Mouse (Mus musculus) stomach, embryonic 14.5 days (tissue): ENCODE measurements around the gene Sun3. TPM values are rescaled to one million over a fixed set of nuclear protein-coding genes. Genes with fewer than 3 reads are reported as not detected.

Experiments
- ATAC-seq: fragments of 200-750 bp; cut with Nextera tagmentation; 2 replicates; pipeline ENCODE4 v1.8.0; 2017; ENCODE audit warnings: low read depth, moderate TSS enrichment; ENCODE audit not compliant: insufficient number of reproducible peaks, insufficient read depth, low FRiP score
- H3K27ac ChIP-seq: fragments of 300-500 bp; sonication (generic); 2 replicates; pipeline ENCODE4 v1.5.1; 2014; ENCODE audit warnings: mild to moderate bottlenecking, low read length, moderate library complexity, mixed read lengths
- H3K27me3 ChIP-seq: fragments of 300-500 bp; sonication (generic); 2 replicates; pipeline ENCODE4 v1.6.1; 2014; ENCODE audit warnings: low read length, control low read depth, mixed read lengths; ENCODE audit not compliant: control insufficient read depth, insufficient read depth
- H3K36me3 ChIP-seq: fragments of 300-500 bp; sonication (generic); 2 replicates; pipeline ENCODE4 v1.6.1; 2014; ENCODE audit warnings: mild to moderate bottlenecking, control low read depth, low read length, moderate library complexity, mixed read lengths; ENCODE audit not compliant: control insufficient read depth, insufficient read depth
- H3K4me1 ChIP-seq: fragments of 300-500 bp; sonication (generic); 2 replicates; pipeline ENCODE4 v1.6.1; 2014; ENCODE audit warnings: low read length, control low read depth, mixed read lengths; ENCODE audit not compliant: control insufficient read depth, insufficient read depth
- H3K4me2 ChIP-seq: fragments of 300-500 bp; sonication (generic); replicated peaks from 2 replicates; pipeline ENCODE4 v1.6.1; 2014; ENCODE audit warnings: low read depth, low read length, control low read depth
- H3K4me3 ChIP-seq: fragments of 300-500 bp; sonication (generic); 2 replicates; pipeline ENCODE4 v1.5.1; 2014; ENCODE audit warnings: low read depth, low read length, control low read depth
- H3K9ac ChIP-seq: fragments of 300-500 bp; sonication (generic); replicated peaks from 2 replicates; pipeline ENCODE4 v1.6.1; 2014; ENCODE audit warnings: low read depth, mild to moderate bottlenecking, control low read depth, low read length, moderate library complexity, mixed read lengths
- H3K9me3 ChIP-seq: fragments of 300-500 bp; sonication (generic); 2 replicates; pipeline ENCODE4 v1.6.1; 2016; ENCODE audit warnings: low read depth, low read length, control low read depth; ENCODE audit not compliant: control insufficient read depth
- WGBS: fragments of 180-500 bp; shearing (Covaris S2); extraction: QIAGEN DNeasy Blood & Tissue Kit; methylation state at CpG from one replicate; pipeline ENCODE4 v1.1.7; 2014; 5-methylcytosine and 5-hydroxymethylcytosine counted together
- polyA plus RNA-seq: library from polyadenylated mRNA; unstranded; fragments of >200 nt; fragmentation: Nextera tagmentation; extraction: Ambion mirVana; gene quantifications from 2 replicates; pipeline ENCODE4 v1.2.1, GENCODE M21; 2014

The Sun3 gene
- polyA plus RNA-seq, 1 experiment from 2014 or later: 0.22 TPM

GRCm38 (mm10) chr11:9014740-9015139 lies 34.1 kb downstream of the Sun3 start:
- Histone ChIP-seq H3K4me1 (peaks cover 5% of the 10 kb centered on the region), H3K27me3 (no peaks in the 10 kb centered on the region), H3K27ac (no peak overlapping the region), H3K9ac (no peak overlapping the region), H3K4me2 (no peak overlapping the region), H3K4me3 (no peak overlapping the region), H3K9me3 (no peaks in the 10 kb centered on the region), H3K36me3 (no peaks in the 10 kb centered on the region)
- 66% methylated on average over 3 of the region's 3 CpGs for WGBS
- no peak for ATAC-seq

DNA sequence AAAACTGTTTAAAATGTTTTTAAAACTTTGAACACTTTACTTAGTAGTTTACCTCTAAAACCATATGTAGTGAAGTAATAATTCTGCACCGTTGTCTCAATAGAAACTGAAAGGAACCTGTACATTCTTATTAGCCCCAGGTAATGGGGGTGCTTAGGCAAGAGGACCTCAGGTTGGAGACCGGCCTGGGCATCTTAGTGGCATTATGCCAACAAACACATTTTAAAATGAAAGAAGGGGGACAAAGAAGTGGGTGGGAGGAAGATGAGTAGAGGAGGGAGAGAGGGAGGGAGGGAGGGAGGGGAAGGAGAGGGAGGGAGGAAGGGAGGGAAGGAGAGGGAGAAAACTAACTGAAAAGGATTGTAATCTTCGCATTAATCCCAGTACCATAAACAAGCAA lies 37.4 kb downstream of the Sun3 start:
- H3K9ac ChIP-seq: peak overlapping the region; percentile 75
- 3% methylated on average over 3 of the region's 3 CpGs for WGBS
- peak overlapping the region; percentile 84 for H3K27ac ChIP-seq
- H3K4me1 ChIP-seq: peaks cover 8% of the 10 kb centered on the region
- H3K4me2 ChIP-seq: peak overlapping the region; percentile 83
- peak overlapping the region; percentile 54 for H3K4me3 ChIP-seq
- H3K27me3 ChIP-seq: no peaks in the 10 kb centered on the region
- no peaks in the 10 kb centered on the region for H3K9me3 ChIP-seq
- H3K36me3 ChIP-seq: peaks cover 6% of the 10 kb centered on the region
- ATAC-seq: peak; percentile 31

DNA sequence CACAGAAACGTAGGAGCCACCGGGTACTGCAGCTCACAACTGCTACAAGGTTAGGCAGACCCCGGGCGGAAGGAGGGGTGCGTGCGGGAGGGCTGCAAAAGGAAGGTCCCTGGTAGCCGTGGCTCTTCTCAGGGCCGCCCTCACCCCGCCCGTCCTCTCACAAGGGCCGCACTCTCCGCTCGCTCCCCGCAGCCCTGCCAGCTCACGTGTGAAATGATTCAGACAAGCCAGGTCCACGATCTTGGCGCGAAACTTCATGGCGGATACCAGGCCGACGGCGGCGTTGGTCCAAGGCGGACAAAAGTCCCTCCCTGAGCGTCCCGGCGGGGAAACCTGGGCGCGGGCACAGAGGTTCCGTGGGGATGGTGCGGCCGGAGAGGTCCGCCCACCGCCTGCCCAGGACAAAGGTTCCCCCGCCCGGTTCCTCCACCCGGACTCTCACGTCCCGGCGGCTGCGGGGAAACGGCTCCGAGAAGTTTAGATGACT lies 37.9 kb downstream of the Sun3 start, which contains the start of gene Hus1:
TSS of gene Hus1 (minus strand) at position 339 of the 487 bp plus-strand sequence.
- no peaks in the 10 kb centered on the region for H3K27me3 ChIP-seq
- peak within 1 kb of the TSS; percentile 84 for H3K27ac ChIP-seq
- H3K4me1 ChIP-seq: peaks cover 8% of the 10 kb centered on the region
- peaks cover 6% of the 10 kb centered on the region for H3K36me3 ChIP-seq
- peak; percentile 96 for ATAC-seq
- WGBS: under 1% methylated on average over 43 of the region's 43 CpGs
- no peaks in the 10 kb centered on the region for H3K9me3 ChIP-seq
- H3K9ac ChIP-seq: peak within 1 kb of the TSS; percentile 75
- peak within 1 kb of the TSS; percentile 83 for H3K4me2 ChIP-seq
- H3K4me3 ChIP-seq: peak within 1 kb of the TSS; percentile 54

GRCm38 (mm10) chr11:9010416-9010815 lies 38.4 kb downstream of the Sun3 start:
- WGBS: 0% methylated on average over 7 of the region's 7 CpGs
- peak overlapping the region; percentile 83 for H3K4me2 ChIP-seq
- peaks cover 8% of the 10 kb centered on the region for H3K4me1 ChIP-seq
- H3K9me3 ChIP-seq: no peaks in the 10 kb centered on the region
- peak overlapping the region; percentile 84 for H3K27ac ChIP-seq
- H3K4me3 ChIP-seq: peak overlapping the region; percentile 54
- peaks cover 11% of the 10 kb centered on the region for H3K36me3 ChIP-seq
- peak overlapping the region; percentile 75 for H3K9ac ChIP-seq
- no peaks in the 10 kb centered on the region for H3K27me3 ChIP-seq
- ATAC-seq: peak; percentile 81

- no peak overlapping the region for H3K4me3 ChIP-seq
- H3K9me3 ChIP-seq: no peaks in the 10 kb centered on the region
- peaks cover 8% of the 10 kb centered on the region for H3K4me1 ChIP-seq
- H3K9ac ChIP-seq: no peak overlapping the region
- H3K27me3 ChIP-seq: no peaks in the 10 kb centered on the region
- 95% methylated on average over 5 of the region's 5 CpGs for WGBS
- no peak overlapping the region for H3K4me2 ChIP-seq
- no peak overlapping the region for H3K27ac ChIP-seq
- ATAC-seq: no peak
- peaks cover 25% of the 10 kb centered on the region for H3K36me3 ChIP-seq
Measured at GRCm38 (mm10) chr11:9008761-9009160, 40.0 kb downstream of the Sun3 start.

DNA sequence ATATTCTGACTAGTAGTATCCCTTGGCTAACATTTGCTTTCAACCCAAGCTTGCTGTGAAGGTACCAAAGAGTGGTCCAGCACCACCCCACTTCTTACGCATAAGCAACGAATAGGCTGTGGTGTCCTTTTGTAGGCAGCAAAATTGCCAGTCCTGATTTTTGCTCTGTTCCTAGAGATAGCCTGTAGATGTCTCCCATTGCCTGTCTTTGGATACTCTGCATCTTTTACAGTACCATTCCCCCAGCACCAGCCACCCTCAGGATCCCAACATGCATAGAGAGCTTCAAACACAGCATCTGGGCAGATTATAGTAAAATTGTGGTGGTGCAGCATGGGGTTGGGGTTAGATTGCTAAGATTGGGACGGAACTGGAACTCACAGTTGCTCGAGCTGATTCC lies 60.7 kb downstream of the Sun3 start:
- Histone ChIP-seq H3K36me3 (peaks cover 15% of the 10 kb centered on the region), H3K27ac (no peak overlapping the region), H3K4me3 (no peak overlapping the region), H3K4me2 (no peak overlapping the region), H3K4me1 (peaks cover 14% of the 10 kb centered on the region), H3K27me3 (no peaks in the 10 kb centered on the region), H3K9me3 (no peaks in the 10 kb centered on the region), H3K9ac (no peak overlapping the region)
- no peak for ATAC-seq
- WGBS: 63% methylated on average over 4 of the region's 4 CpGs

DNA sequence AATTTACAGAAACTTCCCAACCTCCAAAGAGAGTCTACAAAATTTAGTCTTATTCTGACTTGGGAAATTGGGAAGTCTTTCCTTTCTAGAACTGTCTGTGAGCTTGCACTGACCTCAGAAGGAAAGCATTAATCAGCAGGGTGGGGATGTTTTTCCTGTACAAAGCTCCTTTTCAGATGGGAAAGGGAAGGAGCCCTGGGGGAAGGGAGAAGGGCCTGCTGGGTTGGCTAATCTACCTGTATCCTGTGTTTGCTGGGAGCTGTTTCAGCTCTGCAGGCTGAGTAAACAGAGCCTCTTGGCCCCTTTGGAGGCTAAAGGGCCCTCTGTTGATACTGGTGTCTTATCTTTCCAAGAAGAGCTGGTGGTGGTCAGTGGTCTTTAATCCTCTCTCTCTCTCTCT lies 62.7 kb downstream of the Sun3 start:
- ATAC-seq: peak; percentile 66; the same call in 1 of the 2 replicates

GRCm38 (mm10) chr11:8983237-8983861 lies 65.4 kb downstream of the Sun3 start:
- Histone ChIP-seq H3K27ac (no peak overlapping the region), H3K4me2 (no peak overlapping the region), H3K27me3 (no peaks in the 10 kb centered on the region), H3K36me3 (no peaks in the 10 kb centered on the region), H3K4me1 (peaks cover 14% of the 10 kb centered on the region), H3K4me3 (no peak overlapping the region), H3K9ac (no peak overlapping the region), H3K9me3 (no peaks in the 10 kb centered on the region)
- peak; percentile 58; the same call in 1 of the 2 replicates for ATAC-seq
- 27% methylated on average over 6 of the region's 6 CpGs for WGBS

More for the DNA sequence above, 62.7 kb downstream of the Sun3 start:
- no peak overlapping the region for H3K9ac ChIP-seq
- no peak overlapping the region for H3K4me2 ChIP-seq
- 0 out of 2 replicates have a peak, but pooled peaks cover under 1% of the 10 kb centered on the region for H3K36me3 ChIP-seq
- H3K4me1 ChIP-seq: peaks cover 14% of the 10 kb centered on the region
- H3K27ac ChIP-seq: no peak overlapping the region; the same call in 1 of the 2 replicates
- H3K9me3 ChIP-seq: no peaks in the 10 kb centered on the region
- H3K27me3 ChIP-seq: no peaks in the 10 kb centered on the region
- no peak overlapping the region for H3K4me3 ChIP-seq
